Mouse (Mus musculus): ENCODE data around the gene Maml3.

Maml3 gene

DNA sequence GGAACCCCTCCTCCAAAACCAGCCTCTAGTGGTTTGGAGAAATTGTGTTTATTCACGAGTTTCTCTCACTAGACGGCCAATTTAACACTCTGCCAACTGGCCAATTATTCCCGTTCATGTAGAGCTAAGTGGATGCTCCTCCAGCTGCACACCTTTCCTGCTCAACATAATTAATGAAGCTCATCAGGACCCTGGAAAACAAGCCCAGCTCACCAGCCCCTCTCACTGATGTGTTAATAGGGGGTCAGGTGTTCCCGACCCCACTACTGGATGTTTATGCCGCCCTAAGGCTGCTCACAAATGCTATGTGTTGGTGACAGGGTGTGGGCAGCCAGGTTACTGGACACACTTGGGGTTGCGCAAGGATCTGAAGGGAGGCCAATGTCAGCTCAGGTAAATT is 263.7 kb downstream of the Maml3 start:
- no peak for DNase-seq (ENCODE audit: extremely low read depth, insufficient read length, low spot score)

DNA sequence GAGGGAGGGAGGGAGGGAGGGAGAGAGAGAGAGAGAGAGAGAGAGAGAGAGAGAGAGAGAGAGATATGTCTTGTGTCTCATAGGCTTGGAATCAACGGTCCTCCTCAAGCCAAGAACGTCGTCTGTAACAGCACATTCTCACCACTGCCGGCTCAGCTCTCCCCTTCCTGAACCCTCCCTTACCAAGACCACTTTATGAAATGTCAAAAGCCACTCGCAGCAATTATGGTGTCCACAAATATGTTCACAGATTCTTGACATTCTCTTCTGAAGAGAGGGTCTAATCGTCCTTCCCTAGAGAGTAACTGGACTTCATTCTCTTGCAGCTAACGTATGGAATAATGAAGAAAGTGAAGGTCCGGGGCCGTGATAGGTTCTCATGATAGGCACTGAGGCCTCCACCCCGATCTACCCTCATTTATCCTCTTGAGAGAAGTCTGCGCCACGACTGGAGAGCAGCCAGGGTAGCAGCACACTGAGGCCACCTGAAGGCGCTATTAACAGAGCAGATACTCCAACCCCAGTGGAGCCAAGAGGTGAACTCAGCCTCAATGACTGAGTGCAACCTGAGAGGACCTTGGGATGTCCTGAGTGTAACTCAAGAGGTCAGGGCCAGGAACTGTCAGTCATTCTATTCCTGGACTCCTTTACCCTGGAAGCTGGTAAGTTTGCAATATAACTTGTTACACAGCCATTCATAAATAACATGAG is 264.6 kb downstream of the Maml3 start:
- no peak for DNase-seq (ENCODE audit: extremely low read depth, insufficient read length, low spot score)

DNA sequence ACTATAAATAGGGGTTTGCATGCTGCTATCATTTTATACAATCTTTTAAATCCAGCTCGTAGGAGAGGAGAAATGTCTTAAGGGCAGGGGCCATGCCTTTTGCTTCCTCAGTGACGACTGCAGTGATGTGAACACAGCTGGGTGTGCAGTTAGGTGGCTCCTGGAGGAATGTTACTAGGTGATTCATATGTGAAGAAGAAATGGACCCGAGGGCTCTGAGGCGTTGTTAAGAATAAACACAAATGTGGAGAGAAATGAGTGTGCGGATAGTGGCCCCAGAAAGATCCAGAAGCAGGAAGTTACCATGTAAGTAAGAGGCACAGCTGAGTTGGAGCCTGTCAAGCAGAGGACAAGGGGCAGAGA is 265.5 kb downstream of the Maml3 start:
- DNase-seq (ENCODE audit: extremely low read depth, insufficient read length, low spot score), result no peak

DNA sequence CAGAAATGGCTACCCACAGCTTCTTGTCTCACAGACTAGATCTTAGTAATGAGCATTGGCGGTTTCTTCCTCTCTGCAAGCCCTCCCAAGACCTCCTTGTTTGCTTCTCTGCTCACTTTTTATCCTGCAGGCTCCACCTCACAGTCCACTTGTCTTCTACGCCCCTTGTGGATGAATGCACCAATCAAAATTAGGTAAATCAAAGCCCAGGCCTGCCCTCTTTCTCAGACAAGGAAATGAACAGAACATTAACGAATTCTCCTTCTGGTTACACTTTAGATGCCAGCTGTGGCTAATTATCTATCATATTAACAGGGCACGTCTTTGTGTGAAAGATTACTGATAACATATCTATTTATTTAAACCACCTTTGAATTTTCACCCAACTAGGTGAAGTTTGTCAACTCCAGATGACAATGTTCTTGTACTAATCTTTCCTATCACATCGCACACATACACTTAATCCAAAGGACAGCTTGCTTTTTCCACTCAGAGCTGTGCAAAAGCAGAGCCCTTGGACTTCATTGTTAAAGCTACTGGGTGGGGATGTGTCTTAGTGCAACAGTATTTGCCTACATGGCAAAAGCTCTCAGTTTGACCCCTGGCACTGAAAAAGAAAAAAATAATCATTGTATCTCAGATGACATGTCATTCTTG is 266.1 kb downstream of the Maml3 start:
- DNase-seq (ENCODE audit: extremely low read depth, insufficient read length, low spot score), result no peak

DNA sequence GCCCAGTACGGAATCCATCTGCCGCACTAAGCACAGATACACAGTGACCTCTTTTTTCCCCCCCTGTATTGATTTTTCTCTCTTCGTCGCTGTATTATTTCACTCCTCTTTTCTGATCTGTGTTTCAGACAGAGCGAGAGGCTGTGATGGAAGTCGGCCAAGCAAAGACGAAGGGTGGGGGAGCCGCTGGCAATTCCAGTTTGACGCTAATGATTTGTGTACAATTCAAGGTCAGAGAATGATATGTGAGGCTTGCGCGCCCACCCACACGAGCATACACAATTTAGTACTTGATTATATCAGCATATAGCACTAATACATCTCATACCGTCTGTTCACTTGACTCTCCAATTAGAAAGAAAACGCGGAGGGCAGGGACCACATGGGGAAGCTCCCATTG is 271.9 kb downstream of the Maml3 start:
- no peak for DNase-seq (ENCODE audit: extremely low read depth, insufficient read length, low spot score)

DNA sequence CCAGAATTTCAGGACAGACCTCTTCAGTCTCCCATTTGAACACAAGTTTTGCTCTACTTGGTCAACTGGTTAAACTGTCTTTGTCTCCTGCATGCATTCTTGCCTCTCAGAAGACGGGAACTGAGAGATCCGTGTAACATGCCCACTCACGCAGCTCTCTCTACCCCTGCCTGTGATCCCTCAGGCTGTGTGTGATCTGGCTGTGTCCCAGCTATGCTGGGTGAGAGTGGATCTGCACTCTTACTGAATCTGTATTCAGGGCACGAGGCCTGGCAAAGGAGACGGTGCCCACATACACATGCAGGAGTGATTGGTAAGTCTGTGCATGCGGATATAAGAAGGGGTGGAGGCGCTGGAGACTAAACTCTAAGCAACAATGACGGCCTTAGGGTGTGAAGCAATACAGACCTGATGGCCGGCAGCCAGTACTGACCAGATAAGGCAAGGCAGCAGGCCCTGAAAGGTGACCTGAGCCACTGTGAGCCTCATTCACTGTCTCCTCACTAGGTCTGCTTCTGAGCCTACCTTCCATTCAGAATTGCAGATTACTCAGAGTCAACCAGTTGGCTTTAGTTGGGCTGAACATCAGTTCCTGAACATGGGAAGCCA is 274.0 kb downstream of the Maml3 start:
- DNase-seq (ENCODE audit: extremely low read depth, insufficient read length, low spot score), result no peak

DNA sequence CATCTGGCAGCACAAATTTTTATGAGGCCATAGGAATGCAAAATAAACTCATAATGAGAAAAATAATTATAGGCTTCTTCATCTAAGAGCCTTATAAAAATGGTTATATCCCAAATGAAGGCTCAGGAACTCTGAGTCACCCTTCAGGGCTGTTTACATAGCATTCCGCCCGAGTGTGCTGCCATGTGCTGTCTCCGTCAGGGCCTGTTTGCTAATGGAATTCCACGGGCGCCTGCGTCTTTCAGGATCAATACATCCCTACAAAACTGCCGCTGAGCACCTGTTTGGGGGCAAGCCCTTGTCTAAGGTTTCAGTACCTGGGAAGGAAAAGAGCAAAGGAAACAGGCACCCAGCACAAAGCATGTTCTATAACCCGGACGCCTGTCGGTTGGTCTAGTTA is 279.3 kb downstream of the Maml3 start:
- no peak for DNase-seq (ENCODE audit: extremely low read depth, insufficient read length, low spot score)

DNA sequence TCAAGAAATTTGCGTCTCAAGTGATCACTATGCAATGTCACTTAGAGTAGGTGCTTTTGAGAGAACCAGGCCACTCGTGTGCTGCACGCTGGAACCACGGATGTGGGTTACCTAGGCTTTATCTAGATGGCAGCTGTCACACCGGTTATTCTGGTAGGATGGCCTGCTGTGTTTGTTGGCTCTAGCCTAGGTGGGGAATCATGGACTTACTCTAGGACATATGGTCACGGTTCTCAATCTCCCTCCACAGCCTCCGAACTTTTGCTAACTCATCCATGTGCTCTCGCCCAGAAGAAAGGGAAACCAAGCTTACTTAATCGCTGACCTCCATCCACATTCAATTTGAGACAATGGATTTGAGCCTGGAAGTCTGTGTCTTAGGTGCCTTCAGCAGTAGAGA is 280.4 kb downstream of the Maml3 start:
- DNase-seq (ENCODE audit: extremely low read depth, insufficient read length, low spot score), result no peak

DNA sequence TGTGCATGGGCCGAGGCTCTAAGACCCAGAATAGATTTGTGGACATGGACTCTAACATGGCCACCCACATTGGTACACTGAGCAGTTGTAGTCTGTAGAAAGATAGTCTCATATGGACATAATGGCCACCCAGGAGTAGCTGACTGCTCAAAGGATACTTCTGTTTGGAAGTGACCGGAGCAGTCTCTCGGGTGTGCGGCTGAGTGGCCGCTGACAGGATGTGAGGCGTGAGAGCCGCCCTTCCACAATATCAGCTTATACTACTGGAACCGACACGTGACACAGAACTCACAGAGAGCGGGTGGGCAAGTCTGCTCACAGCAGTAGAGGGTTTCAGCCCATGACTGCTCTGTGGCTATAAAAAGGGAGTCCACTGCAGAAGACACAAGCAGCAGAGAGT is 283.3 kb downstream of the Maml3 start:
- no peak for DNase-seq (ENCODE audit: extremely low read depth, insufficient read length, low spot score)

DNA sequence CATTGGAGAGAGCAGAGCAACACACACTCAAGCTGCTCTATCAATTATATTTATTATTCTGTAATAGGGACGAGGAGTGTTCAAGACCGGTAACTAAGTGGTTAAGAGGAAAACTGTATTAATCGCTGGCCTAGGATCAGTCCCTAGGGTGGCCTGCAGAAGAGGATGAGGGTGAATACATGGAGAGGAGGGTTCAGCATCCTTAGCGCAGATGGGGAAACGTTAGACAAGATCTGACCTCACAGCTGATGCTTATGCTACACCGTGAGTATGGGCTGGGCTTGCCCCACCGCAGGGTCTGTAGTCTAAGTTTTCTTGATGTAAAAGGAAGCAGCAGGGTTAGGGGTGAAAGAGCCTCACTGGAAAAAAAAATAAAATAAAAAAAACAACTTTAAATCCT is 285.8 kb downstream of the Maml3 start:
- no peak for DNase-seq (ENCODE audit: extremely low read depth, insufficient read length, low spot score)

DNA sequence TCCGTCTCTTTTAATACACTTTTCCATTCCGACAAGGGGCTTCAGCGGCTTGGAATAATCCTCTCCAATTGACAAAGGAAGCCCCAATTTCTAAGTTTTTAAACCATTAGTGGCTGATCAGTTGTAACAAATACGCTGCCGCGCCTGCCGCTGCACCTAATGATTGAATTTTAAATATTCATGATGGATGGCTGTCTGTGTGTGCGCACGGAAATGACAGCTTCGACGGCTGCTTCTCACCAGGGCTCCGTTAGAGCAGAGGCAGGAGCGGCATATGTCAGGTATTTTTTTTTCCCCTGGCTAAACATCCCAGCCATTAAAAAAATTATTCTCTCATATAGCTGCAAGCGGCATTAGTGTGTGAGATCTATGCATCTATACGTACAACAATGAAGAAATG is 287.0 kb downstream of the Maml3 start:
- no peak for DNase-seq (ENCODE audit: extremely low read depth, insufficient read length, low spot score)

DNA sequence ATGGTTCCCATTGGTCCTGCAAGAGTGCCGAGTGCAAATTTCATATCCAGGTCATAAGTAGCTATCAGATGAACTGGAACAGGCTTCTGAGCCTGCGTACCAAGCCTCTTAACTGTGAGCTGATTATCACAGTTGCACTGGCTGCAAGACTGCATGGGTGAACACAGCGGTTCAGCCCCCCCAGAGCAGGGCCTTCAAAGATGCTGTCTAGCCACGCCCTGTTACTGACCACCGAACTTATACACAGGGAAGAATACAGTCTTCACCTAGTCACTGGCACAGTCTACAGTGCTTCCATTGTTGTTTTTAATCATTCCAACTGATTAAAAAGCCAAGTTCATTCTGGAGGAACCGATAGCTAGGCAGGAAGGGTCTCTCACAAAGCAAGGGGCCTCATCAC is 287.5 kb downstream of the Maml3 start:
- DNase-seq (ENCODE audit: extremely low read depth, insufficient read length, low spot score), result no peak

DNA sequence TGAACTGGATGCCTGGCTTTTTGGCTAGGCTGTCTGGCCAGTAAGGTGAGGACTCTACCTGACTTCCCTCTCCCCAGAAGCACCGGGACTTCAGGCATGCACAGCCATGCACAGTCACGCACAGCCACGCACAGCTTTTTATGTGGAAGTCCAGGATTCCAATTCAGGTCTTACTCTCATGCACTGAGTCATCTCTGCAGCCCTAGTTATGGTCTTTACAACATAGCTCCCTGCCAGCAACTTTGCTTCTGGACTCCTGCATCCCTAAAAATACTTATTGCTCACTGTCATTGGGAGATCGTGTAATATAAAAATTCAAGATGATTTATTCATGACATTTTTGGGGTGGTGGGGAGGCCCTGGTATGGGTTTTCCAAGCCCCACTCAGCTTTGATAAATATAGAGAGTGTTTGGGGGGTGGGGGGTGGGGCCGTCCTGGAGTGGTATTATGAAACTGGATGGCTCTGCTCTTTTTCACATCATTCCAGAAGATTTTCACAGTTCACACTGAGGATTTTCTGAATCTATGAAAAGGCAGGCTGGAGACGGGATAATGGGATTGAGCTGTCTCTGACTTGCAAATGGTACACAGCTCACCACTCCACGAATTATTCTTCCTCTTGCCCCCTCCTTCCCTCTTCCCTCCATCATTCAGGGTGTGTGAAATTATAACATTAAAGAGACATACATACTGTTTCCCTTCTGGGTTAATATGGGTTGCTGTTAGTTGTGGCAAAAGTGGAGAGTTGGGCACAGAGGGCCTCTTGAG is 288.2 kb downstream of the Maml3 start:
- no peak for DNase-seq (ENCODE audit: extremely low read depth, insufficient read length, low spot score)

DNA sequence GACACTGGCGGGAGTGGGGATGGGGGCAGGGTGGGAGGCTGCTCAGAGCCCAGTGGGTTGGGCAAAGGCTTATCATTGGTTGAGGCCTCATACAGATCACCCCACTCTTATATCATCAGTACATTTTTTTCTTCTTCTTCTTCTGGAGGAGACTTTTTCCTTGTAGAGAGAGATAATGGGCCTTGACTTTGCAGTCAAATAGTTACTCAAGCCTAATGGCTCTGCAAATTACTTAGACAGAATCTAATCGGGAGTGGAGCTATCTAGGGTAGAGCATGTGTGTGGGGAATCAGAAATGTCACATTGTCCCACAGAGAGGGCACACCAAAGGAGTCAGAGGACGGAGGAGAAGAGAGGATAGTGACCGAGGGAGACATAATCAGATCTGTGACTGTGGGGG is 290.8 kb downstream of the Maml3 start:
- DNase-seq (ENCODE audit: extremely low read depth, insufficient read length, low spot score), result no peak

DNA sequence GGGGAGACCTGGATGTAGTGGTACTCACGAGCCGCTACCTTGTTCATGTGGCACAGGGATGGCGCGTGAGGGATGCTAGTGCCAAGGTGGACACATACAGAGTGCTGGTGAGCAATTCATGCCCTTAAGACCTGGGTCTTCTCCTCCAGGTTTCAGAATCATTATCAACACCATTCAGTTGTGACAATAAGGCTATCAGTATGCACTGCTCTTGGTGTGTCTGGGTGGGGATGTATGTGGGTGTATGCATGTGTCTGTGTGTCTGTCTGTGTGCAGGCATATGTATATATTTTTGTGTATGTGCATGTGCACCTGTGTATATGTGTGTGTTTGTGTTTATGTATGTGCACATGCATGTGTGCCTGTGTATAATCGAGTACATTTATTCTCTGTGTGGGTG is 291.7 kb downstream of the Maml3 start:
- no peak for DNase-seq (ENCODE audit: extremely low read depth, insufficient read length, low spot score)

DNA sequence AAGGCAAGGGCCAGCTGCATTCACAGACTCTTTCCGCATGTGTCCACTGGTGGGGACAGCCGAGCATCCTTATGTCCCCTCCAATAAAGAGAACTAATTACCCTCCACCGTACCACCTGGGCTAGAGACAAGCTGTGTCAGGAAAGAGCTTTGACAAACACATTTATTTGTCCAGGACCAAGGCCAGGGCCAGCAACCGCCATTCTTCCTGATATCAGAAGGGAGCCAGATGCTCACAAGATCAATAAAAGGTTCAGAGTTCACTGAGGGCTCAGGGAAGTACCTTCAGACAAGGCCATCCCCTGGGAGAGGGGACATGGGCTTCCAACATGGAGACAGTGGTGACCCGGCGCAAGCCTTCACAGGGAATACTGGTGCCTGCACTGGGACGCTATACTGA is 294.1 kb downstream of the Maml3 start:
- DNase-seq (ENCODE audit: extremely low read depth, insufficient read length, low spot score), result no peak

DNA sequence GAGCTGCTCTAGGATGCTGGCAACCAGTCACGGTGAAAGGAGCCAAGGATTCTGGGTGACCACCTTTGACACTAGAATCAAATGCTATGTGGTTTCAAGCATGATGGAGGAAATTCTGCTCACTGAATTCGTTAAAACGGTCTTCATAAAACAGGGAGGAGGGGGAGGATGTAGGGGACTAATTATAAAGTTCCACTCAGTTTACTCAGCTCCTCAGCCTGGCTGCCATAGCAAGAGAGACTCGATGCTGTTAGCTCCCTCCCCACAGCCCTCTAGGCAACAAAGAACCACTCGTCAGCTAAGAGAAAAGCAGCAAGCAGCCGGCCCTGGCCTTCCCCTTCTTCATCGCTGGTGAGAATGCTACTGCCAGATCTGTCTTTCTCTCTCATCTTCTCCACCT is 295.1 kb downstream of the Maml3 start:
- DNase-seq (ENCODE audit: extremely low read depth, insufficient read length, low spot score), result no peak

DNA sequence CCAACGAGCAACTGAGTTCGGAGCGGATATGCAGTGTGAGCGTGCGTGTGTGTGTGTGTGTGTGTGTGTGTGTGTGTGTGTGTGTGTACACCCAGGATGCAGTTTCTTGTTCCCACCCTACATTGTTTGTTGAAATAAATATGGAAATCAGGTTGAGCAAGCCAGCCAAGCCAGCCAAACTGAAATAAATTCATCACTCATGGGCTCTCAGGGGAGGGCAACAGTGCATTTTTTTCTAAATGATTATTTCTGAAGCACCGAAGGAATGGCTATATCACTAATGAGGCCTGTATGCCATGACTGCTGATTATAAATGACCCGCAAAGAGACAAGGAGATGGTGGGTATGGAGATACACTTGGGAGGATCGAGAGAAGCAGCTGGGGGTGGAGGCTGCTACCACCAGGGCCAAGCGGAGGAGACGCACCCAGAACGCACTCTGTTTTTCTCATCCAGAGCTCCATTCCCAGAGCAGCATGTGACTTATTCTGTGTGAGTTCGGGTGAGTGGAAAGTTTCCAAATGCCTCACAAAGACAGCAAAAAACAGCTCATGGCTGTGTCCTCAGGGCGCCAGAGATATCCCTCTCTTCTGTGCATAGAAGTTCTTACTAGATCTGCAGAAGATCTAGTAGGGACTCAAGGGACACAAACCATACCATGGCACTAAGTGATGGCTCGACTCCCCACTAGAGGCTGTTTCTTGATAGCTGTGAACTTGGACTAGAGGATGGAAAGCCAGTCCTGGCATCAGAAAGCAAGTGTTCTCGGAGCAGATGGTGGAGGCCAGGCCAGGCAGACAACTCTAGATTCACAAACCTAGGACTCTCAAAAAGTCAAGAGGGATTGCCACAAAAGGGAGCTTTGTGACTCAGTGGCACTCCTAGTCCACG is 296.6 kb downstream of the Maml3 start:
- no peak for DNase-seq (ENCODE audit: extremely low read depth, insufficient read length, low spot score)

DNA sequence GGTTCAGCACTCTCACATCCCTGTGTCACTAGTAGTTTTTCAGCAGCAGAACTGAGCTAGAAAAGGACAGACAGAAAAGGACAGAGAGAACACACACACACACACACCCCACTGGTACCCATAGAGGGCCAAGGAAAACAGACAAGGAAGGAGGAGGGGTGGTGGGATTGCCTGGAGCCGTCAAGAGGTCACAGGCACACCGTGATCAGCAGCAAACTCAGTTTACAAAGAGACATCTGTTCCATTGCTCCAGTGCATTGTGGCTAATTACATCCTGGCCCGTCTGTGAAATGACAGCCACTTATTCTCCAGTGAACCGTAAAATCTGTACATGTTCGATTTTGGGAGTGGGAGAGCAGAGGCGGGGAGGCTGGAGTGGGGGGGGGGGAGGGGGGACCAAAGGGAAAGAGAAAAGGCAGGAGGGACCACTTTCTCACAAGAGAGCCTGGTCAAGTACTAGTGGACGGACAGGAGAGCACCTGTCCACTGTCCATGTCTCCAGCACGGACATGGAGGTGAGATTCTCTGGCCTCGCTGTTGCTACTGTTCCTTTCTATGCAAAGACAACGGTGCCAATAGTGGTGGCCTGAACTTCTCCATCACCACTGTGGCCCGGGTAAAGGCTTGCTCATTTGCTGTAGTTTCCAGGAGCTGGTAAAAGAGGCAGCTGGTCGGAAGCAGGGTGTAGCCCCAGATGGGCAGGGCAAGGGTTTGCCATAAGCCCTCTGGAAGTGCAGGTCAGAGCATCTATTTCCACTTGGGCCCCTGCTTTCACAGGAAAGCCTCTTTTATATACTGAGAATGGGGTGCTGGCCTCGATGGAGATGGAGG is 299.2 kb downstream of the Maml3 start:
- DNase-seq (ENCODE audit: extremely low read depth, insufficient read length, low spot score), result no peak

DNA sequence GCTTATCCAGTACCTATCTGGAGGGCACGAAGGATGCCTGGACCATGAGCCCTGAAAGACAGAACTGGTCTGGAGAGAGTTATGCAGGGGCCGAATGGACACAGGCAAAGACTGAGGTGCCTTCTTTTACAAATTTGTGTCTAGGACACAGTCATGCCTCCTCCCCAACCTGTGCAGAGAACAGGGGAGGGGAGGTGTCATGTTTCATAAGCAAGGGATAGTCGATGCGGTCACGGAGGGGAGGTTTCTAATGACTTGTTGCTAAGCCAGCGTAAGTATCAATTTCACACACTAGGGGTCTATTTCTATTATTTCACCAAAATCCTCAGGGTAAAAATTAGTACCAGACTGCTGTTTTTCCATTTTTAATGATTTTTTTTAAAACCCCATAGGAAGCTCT is 301.0 kb downstream of the Maml3 start:
- DNase-seq (ENCODE audit: extremely low read depth, insufficient read length, low spot score), result no peak
